Mouse (Mus musculus): ENCODE measurements around the gene St6galnac3. TPM values are rescaled to one million over a fixed set of nuclear protein-coding genes. Genes with fewer than 3 reads are reported as not detected.

The St6galnac3 gene
- total and polyA plus RNA-seq, 3 experiments = 0.08 to 1.1 (median 0.38) TPM

- no peaks in the 10 kb centered on the region for H3K79me2 ChIP-seq (replicated peaks; ENCODE audit: control insufficient read depth, extremely low read depth, insufficient read depth, poor library complexity, severe bottlenecking)
- no peak overlapping the region for H3K27ac ChIP-seq (ENCODE audit: insufficient read depth, low read depth)
- no peaks in the 10 kb centered on the region for H3K27me3 ChIP-seq (replicated peaks)
- no peak for TF ChIP-seq USF2 (conservative IDR thresholded peaks at IDR 0.05; ENCODE audit: low read depth, low read length)
- TF ChIP-seq MYC (IDR thresholded peaks at IDR 0.05; ENCODE audit: low read depth, low read length) = no peak
- TF ChIP-seq TCF12 (IDR thresholded peaks at IDR 0.05; ENCODE audit: low read depth, low read length) = no peak
- TF ChIP-seq ZC3H11A (IDR thresholded peaks at IDR 0.05; ENCODE audit: low read depth, low read length) = no peak
- TF ChIP-seq SMC3 (IDR thresholded peaks at IDR 0.05; ENCODE audit: low read depth, low read length) = no peak
- no peak for TF ChIP-seq IRF4 (IDR thresholded peaks at IDR 0.05; ENCODE audit: low read depth, low read length)
- TF ChIP-seq MEF2A (IDR thresholded peaks at IDR 0.05; ENCODE audit: borderline replicate concordance, low read depth, low read length) = no peak
- no peak for TF ChIP-seq JUN (IDR thresholded peaks at IDR 0.05; ENCODE audit: insufficient read depth, low read depth, low read length)
- TF ChIP-seq RAD21 (IDR thresholded peaks at IDR 0.05; ENCODE audit: low read depth, low read length) = no peak
- no peak overlapping the region for H3K4me2 ChIP-seq (ENCODE audit: insufficient read depth, low read depth, poor library complexity, severe bottlenecking)
- in situ Hi-C loops (cut with MboI; ENCODE audit: low pct_ligation_motif_present, low pct_unique_long_range_greater_than_20kb, low sequenced_read_pairs) (no loop called here), dilution Hi-C loops (cut with MboI; ENCODE audit: extremely low pct_ligation_motif_present, extremely low pct_unique_long_range_greater_than_20kb, low sequenced_read_pairs) (no loop called here)
- no peak overlapping the region for H3K9ac ChIP-seq (ENCODE audit: insufficient read depth, low read depth)
- DNase-seq (ENCODE audit: extremely low read depth) = no peak
- H3K4me1 ChIP-seq (ENCODE audit: control insufficient read depth in 1 of 2, insufficient read depth in 2 of 2) = no peaks in the 10 kb centered on the region; a peak in 1 of 4 replicates
- H3K36me3 ChIP-seq (replicated peaks in 1 of 2; ENCODE audit: control insufficient read depth in 1 of 2, insufficient read depth in 1 of 2, low read length in 1 of 2) = no peaks in the 10 kb centered on the region
- no peak overlapping the region for H3K4me3 ChIP-seq (replicated peaks in 1 of 3; ENCODE audit: low read depth in 2 of 3, low read length in 2 of 3, poor library complexity in 1 of 3)
- H3K9me3 ChIP-seq (replicated peaks; ENCODE audit: low read length) = no peaks in the 10 kb centered on the region
Measured at GRCm38 (mm10) chr3:153580136-153580535, 144.8 kb downstream of the St6galnac3 start.

GRCm38 (mm10) chr3:153577286-153577685 is 147.7 kb downstream of the St6galnac3 start:
- Histone ChIP-seq H3K4me1 (ENCODE audit: control insufficient read depth in 1 of 2, insufficient read depth in 2 of 2) (no peaks in the 10 kb centered on the region), H3K9ac (ENCODE audit: insufficient read depth, low read depth) (no peak overlapping the region), H3K4me3 (replicated peaks in 1 of 3; ENCODE audit: low read depth in 2 of 3, low read length in 2 of 3, poor library complexity in 1 of 3) (no peak overlapping the region), H3K79me2 (replicated peaks; ENCODE audit: control insufficient read depth, extremely low read depth, insufficient read depth, poor library complexity, severe bottlenecking) (no peaks in the 10 kb centered on the region), H3K36me3 (replicated peaks in 1 of 2; ENCODE audit: control insufficient read depth in 1 of 2, insufficient read depth in 1 of 2, low read length in 1 of 2) (no peaks in the 10 kb centered on the region), H3K27ac (ENCODE audit: insufficient read depth, low read depth) (no peak overlapping the region), H3K4me2 (ENCODE audit: insufficient read depth, low read depth, poor library complexity, severe bottlenecking) (no peak overlapping the region), H3K27me3 (replicated peaks) (no peaks in the 10 kb centered on the region), H3K9me3 (replicated peaks; ENCODE audit: low read length) (no peaks in the 10 kb centered on the region)
- dilution Hi-C loops (cut with MboI; ENCODE audit: extremely low pct_ligation_motif_present, extremely low pct_unique_long_range_greater_than_20kb, low sequenced_read_pairs) = no loop called here
- in situ Hi-C loops (cut with MboI; ENCODE audit: low pct_ligation_motif_present, low pct_unique_long_range_greater_than_20kb, low sequenced_read_pairs) = no loop called here
- no peak for DNase-seq (ENCODE audit: extremely low read depth)
- no peak for TF ChIP-seq NRF1 (IDR thresholded peaks at IDR 0.05; ENCODE audit: low read depth, low read length)
- no peak for TF ChIP-seq MYC (IDR thresholded peaks at IDR 0.05; ENCODE audit: low read depth, low read length)
- TF ChIP-seq TCF12 (IDR thresholded peaks at IDR 0.05; ENCODE audit: low read depth, low read length) = no peak
- TF ChIP-seq GABPA (IDR thresholded peaks at IDR 0.05; ENCODE audit: insufficient replicate concordance, low read depth, low read length) = no peak
- TF ChIP-seq EP300 (IDR thresholded peaks at IDR 0.05; ENCODE audit: low read length) = no peak
- TF ChIP-seq ZKSCAN1 (IDR thresholded peaks at IDR 0.05; ENCODE audit: borderline replicate concordance, low read depth, low read length) = no peak
- no peak for TF ChIP-seq HCFC1 (IDR thresholded peaks at IDR 0.05; ENCODE audit: low read depth, low read length)
- no peak for TF ChIP-seq IRF4 (IDR thresholded peaks at IDR 0.05; ENCODE audit: low read depth, low read length)

Data from CH12.LX (cell line).